Mouse (Mus musculus) spleen, adult 12 weeks (tissue): ENCODE measurements around the gene Kdm8.

Experiments used
- DNase-seq: peaks from one replicate; pipeline ENCODE4 v3.0.0; 2022; ENCODE audit warnings: low spot score

The Kdm8 gene

DNA sequence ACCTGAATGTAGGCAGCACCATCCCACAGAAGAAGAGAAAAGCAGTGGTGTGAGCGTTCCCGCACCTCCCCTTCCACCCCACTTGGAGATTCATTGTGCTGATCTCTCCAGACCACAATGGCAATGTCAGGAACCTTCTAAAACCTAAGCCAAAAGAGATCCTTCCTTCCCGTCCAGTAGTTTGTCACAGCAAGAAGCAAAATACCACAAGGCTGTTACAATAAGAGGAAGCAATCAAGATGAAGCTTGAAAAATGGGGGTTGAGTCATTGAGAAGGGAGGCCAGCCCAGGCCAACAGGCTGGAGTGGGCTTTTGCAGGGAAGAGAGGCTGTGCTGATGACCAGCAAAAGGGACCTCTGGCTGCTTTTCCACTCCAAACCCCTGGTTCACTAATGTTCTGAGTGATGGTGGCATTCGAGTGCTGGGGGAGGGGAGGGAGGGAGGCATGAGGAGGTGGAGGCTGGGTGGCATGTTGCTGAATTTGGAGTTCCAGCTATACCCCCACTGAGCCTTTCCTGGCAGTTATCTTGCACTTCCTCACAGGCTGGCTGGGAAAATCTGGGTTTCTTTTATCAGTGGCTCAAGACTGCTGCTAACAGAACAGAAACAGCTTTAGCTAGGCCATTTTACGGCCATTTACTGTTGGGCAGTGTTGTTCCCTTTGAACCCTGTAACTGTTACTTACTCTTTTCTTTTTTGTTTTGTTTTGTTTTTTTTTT lies 59.1 kb downstream of the Kdm8 start:
- DNase-seq = no peak

DNA sequence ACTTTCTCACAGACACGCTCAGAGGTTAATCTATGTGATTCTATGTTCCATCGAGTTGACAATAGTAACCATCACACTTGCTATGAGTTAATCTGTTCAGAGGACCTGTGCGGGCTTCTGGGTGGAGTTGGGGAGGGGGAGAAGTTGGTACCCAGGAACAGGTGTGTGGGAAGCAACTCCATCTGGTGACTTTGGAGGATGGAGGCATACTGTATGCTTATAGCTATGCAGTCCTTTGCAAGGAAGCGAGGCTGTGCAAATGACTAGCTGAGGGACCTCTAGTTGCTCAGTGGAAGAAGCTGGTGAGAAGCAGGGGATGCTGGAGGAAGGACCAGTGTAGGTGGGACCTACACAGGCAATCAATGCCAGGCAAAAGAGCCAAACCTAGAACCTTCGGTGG lies 60.1 kb downstream of the Kdm8 start:
- no peak for DNase-seq

- no peak for DNase-seq
These were observed 61.1 kb downstream of the Kdm8 start for GRCm38 (mm10) chr7:125505568-125505967.

GRCm38 (mm10) chr7:125507279-125507678 lies 62.8 kb downstream of the Kdm8 start:
- no peak for DNase-seq

DNA sequence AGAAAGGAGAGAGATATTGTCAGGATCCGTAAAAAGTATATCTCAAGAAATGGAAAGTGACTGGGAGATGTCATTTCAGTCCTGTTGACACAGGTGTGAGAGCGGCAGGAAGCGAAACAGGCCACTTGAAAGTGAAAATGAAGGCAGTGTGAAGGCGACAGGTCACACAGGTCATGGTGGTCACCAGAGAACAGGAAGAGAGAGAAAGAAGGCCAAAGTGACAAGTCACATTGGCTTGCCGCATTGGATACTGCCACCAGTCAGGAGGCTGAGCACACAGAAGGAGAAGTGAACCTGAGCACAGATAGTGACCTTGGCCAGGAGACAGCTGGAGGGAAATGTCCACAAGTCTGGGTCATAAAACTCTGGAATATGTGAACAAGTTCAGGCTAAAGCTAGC lies 67.0 kb downstream of the Kdm8 start:
- DNase-seq = no peak

GRCm38 (mm10) chr7:125511852-125512251 lies 67.4 kb downstream of the Kdm8 start:
- no peak for DNase-seq
